ENCODE assay signal across 8 mouse cellular contexts in the genomic region with DNA sequence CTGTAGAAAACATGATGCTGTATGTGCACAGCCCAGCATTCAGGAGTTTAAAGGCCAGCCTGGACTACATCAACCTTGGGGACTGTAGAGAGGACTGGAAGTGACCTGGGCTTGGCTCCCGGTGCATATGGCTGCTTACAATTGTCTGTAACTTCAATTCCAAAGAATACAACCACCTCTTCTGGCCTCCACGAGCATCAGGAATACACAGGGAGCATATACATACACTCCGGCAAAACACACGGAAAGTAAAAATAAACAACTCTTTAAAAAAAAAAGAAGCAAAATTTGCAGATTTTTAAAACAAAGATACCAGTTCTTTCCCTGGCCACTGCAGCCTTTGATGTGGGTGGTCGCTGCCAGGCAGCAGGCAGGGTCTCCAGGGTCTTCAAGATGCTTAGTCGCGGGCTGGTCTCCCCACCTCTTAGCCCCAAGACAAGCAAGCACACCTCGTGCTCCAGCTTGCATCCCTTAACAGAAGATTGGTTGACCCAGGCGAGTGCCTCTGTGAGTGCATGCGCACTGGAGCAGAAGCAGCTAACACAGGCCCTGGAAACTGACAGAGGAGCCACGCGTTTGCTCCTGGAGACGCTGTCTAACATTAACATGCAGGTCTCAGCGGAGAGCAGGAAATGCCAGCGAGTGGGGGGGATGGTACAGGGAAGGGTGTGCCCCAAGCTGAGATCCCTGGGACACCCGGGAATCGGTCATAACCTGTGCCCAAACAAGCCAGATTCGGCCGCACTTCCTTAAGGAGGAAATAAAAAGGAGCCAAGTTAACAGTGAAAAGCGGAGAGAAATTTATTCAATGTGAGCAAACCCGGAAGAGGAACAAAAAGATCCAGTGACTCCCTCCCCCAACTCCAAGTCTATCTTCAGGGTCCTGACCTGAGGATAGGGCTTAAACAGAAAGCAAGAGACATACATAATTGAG. TPM values are rescaled to one million over a fixed set of nuclear protein-coding genes. Genes with fewer than 3 reads are reported as not detected.
DNase-seq lines count a peak whose midpoint lies in the region; ATAC-seq lines count a peak whose summit lies in the region.

No protein-coding gene starts in this region.

- no peaks in the 10 kb centered on the region for H3K9me3 ChIP-seq in intestine, embryonic 16.5 days (ENCODE audit: control insufficient read depth, low read length)

- WGBS in intestine, embryonic 16.5 days = 10% methylated on average over 21 of the region's 21 CpGs

- peak overlapping the region; percentile 32 for H3K4me3 ChIP-seq in intestine, embryonic 16.5 days (ENCODE audit: low read length)

- H3K27me3 ChIP-seq in intestine, embryonic 16.5 days (replicated peaks; ENCODE audit: control insufficient read depth, insufficient read depth, low read length) = no peaks in the 10 kb centered on the region

- no peaks in the 10 kb centered on the region for H3K36me3 ChIP-seq in intestine, embryonic 16.5 days (ENCODE audit: control insufficient read depth, insufficient read depth, low read length)

- peaks cover 24% of the 10 kb centered on the region for H3K4me1 ChIP-seq in intestine, embryonic 16.5 days (ENCODE audit: control insufficient read depth, insufficient read depth, low read length)

- intact Hi-C loops in left cerebral cortex, postnatal 36 days (cut with DNase I) = loop anchor here (5.0 kb wide), 2 partner anchors 50 to 55 kb away; a partner anchor contains a TSS

- DNase-seq in adrenal gland, postnatal 14 days = peak; percentile 87
- peak; percentile 64 for DNase-seq in embryo, embryonic 11.5 days (ENCODE audit: low read depth, low spot score)
- peak; percentile 61 to 72 for DNase-seq in left cerebral cortex, postnatal 36 days (ENCODE audit: low spot score in 2 of 2)
- peak; percentile 82 for DNase-seq in mesoderm, embryonic 11.5 days (ENCODE audit: low read depth, low spot score)
- peak; percentile 49 for DNase-seq in right cerebral cortex, postnatal 4 days

- peak overlapping the region; percentile 91 for H3K27ac ChIP-seq in intestine, embryonic 16.5 days (ENCODE audit: low read length)

- peak; percentile 60 for ATAC-seq in granulocyte monocyte progenitor cell, adult 5-6 weeks (replicated peaks; ENCODE audit: poor library complexity, severe bottlenecking)
- ATAC-seq in intestine, embryonic 16.5 days = peak; percentile 89
- no peak for ATAC-seq in erythroid progenitor cell, adult 5-6 weeks (replicated peaks; ENCODE audit: low FRiP score, poor library complexity, severe bottlenecking)

- peak overlapping the region; percentile 63 for H3K9ac ChIP-seq in intestine, embryonic 16.5 days (ENCODE audit: low read depth, low read length)

- peak overlapping the region; percentile 55 for H3K4me2 ChIP-seq in intestine, embryonic 16.5 days (ENCODE audit: low read depth, low read length)

RNA-seq across cellular contexts. Expression of a gene that starts 52.0 kb away (rescaled TPM):
- 0.19 and 0.30 TPM in 2 replicates for total RNA-seq in adrenal gland, postnatal 14 days (2021)
- 1.4 TPM in 1 of 2 replicates, not detected in the other for total RNA-seq in granulocyte monocyte progenitor cell, adult 5-6 weeks (2014; fragmentation: Nextera tagmentation)
- not detected in 2 replicates for total RNA-seq in granulocyte monocyte progenitor cell, adult 5-6 weeks (2017)
- 0.04 TPM in 1 of 2 replicates, not detected in the other for polyA plus RNA-seq in intestine, embryonic 16.5 days (2015; fragmentation: Nextera tagmentation; extraction: Ambion mirVana)
- total RNA-seq in left cerebral cortex, postnatal 36 days (2021) = under 1 TPM; 0.22 to 0.48 TPM
- total RNA-seq in erythroid progenitor cell, adult 5-6 weeks (2015; ENCODE audit: low replicate concordance) = 0.36 TPM in 1 of 2 replicates, not detected in the other
- not detected in 2 replicates for total RNA-seq in erythroid progenitor cell, adult 5-6 weeks (2017; ENCODE audit: low replicate concordance)
